Mouse (Mus musculus) adipocyte (in vitro differentiated cells): ENCODE results near the gene Gm10392.
A peak's percentile ranks its signal among the peaks of the same experiment; 100 is the strongest.

Experiments used
- DNase-seq: peaks from one replicate; pipeline ENCODE4 v3.0.0-alpha.2; 2016; ENCODE audit warnings: low spot score

The Gm10392 gene

GRCm38 (mm10) chr11:77492311-77492871 lies 26.6 kb downstream of the Gm10392 start:
- DNase-seq: no peak

GRCm38 (mm10) chr11:77491502-77492291 lies 27.3 kb downstream of the Gm10392 start:
- peak; percentile 71 for DNase-seq

- peak; percentile 91 for DNase-seq
These were observed 27.9 kb downstream of the Gm10392 start for GRCm38 (mm10) chr11:77491123-77491501.

GRCm38 (mm10) chr11:77490451-77490850 lies 28.5 kb downstream of the Gm10392 start:
- no peak for DNase-seq

- DNase-seq: peak; percentile 58
These were observed 29.3 kb downstream of the Gm10392 start, which contains the start of gene Ankrd13b for GRCm38 (mm10) chr11:77489591-77490235. TSS of gene Ankrd13b (minus strand) at chr11:77489678.

GRCm38 (mm10) chr11:77488771-77489581 lies 30.0 kb downstream of the Gm10392 start:
- DNase-seq: no peak

- no peak for DNase-seq
These were observed 32.2 kb downstream of the Gm10392 start for GRCm38 (mm10) chr11:77486798-77487197.

GRCm38 (mm10) chr11:77485229-77485628 lies 33.8 kb downstream of the Gm10392 start:
- DNase-seq: no peak

- no peak for DNase-seq
These were observed 35.3 kb downstream of the Gm10392 start for GRCm38 (mm10) chr11:77483510-77484255.

GRCm38 (mm10) chr11:77483043-77483442 lies 36.0 kb downstream of the Gm10392 start:
- DNase-seq: no peak

GRCm38 (mm10) chr11:77476895-77477294 lies 42.1 kb downstream of the Gm10392 start:
- no peak for DNase-seq

GRCm38 (mm10) chr11:77476216-77476615 lies 42.8 kb downstream of the Gm10392 start:
- DNase-seq: no peak

- DNase-seq: no peak
These were observed 46.2 kb downstream of the Gm10392 start for GRCm38 (mm10) chr11:77472775-77473174.

GRCm38 (mm10) chr11:77471407-77471806 lies 47.6 kb downstream of the Gm10392 start:
- DNase-seq: no peak

GRCm38 (mm10) chr11:77468397-77468796 lies 50.6 kb downstream of the Gm10392 start:
- DNase-seq: no peak

- DNase-seq: no peak
These were observed 51.2 kb downstream of the Gm10392 start for GRCm38 (mm10) chr11:77467784-77468183.

GRCm38 (mm10) chr11:77467157-77467556 lies 51.8 kb downstream of the Gm10392 start:
- DNase-seq: no peak
